Comparison of ENCODE assay signal across 17 mouse cellular contexts in genomic region chr2:3168719-3169402, GRCm38 (mm10). TPM values are rescaled to one million over a fixed set of nuclear protein-coding genes. Genes with fewer than 3 reads are reported as not detected.
DNase-seq lines count a peak whose midpoint lies in the region; ATAC-seq lines count a peak whose summit lies in the region.
"Had no signal": no experiment of that assay in that cellular context is flagged by ENCODE, and none has a peak within 500 bp of the region (broad histone marks: within the 10 kb centered on the region; RNA-seq: fewer than 3 reads in every experiment).

No protein-coding gene starts in this region.

- 0 out of 2 replicates have a peak, but pooled peaks have one; percentile 40 for ATAC-seq in forebrain, embryonic 11.5 days (replicated peaks; ENCODE audit: low FRiP score)
- peak; percentile 80 for ATAC-seq in neural tube, embryonic 13.5 days (ENCODE audit: low read depth)
- ATAC-seq in midbrain, embryonic 13.5 days, result peak; percentile 85
- no peak for ATAC-seq in megakaryocyte, adult 5-6 weeks (ENCODE audit: poor library complexity, severe bottlenecking)
- no peak for ATAC-seq in intestine, embryonic 16.5 days
- no peak for ATAC-seq in megakaryocyte-erythroid progenitor cell, adult 5-6 weeks (replicated peaks; ENCODE audit: low FRiP score, low TSS enrichment, poor library complexity, severe bottlenecking)

- H3K36me3 ChIP-seq in forebrain, embryonic 11.5 days (ENCODE audit: control insufficient read depth, insufficient read depth, low read length), result no peaks in the 10 kb centered on the region
- H3K36me3 ChIP-seq in forebrain, embryonic 10.5 days (replicated peaks), result no peaks in the 10 kb centered on the region
- no peaks in the 10 kb centered on the region for H3K36me3 ChIP-seq in neural tube, embryonic 13.5 days
- no peaks in the 10 kb centered on the region for H3K36me3 ChIP-seq in midbrain, embryonic 13.5 days
- H3K36me3 ChIP-seq in intestine, embryonic 16.5 days (ENCODE audit: control insufficient read depth, insufficient read depth, low read length), result no peaks in the 10 kb centered on the region
- H3K36me3 ChIP-seq: heart, embryonic 13.5 days; liver, embryonic 15.5 days had no signal

- no peaks in the 10 kb centered on the region for H3K4me1 ChIP-seq in forebrain, embryonic 11.5 days (replicated peaks; ENCODE audit: control insufficient read depth, insufficient read depth, low read length)
- H3K4me1 ChIP-seq in forebrain, embryonic 10.5 days, result peaks cover 4% of the 10 kb centered on the region; the same call in 1 of the 2 replicates
- H3K4me1 ChIP-seq in neural tube, embryonic 13.5 days (replicated peaks), result peaks cover 44% of the 10 kb centered on the region
- H3K4me1 ChIP-seq in midbrain, embryonic 13.5 days (replicated peaks), result peaks cover 49% of the 10 kb centered on the region
- H3K4me1 ChIP-seq in intestine, embryonic 16.5 days (ENCODE audit: control insufficient read depth, insufficient read depth, low read length), result peaks cover 24% of the 10 kb centered on the region
- H3K4me1 ChIP-seq: liver, embryonic 15.5 days had no signal

- 78% methylated on average over 14 of the region's 14 CpGs for WGBS in forebrain, embryonic 11.5 days
- WGBS in forebrain, embryonic 10.5 days, result 90% methylated on average over 14 of the region's 14 CpGs
- WGBS in neural tube, embryonic 13.5 days, result 67% methylated on average over 14 of the region's 14 CpGs
- WGBS in midbrain, embryonic 13.5 days, result 65% methylated on average over 14 of the region's 14 CpGs
- 75% methylated on average over 14 of the region's 14 CpGs for WGBS in intestine, embryonic 16.5 days

- no peak overlapping the region for H3K9ac ChIP-seq in forebrain, embryonic 11.5 days (ENCODE audit: low read length)
- H3K9ac ChIP-seq in neural tube, embryonic 13.5 days, result 0 out of 2 replicates have a peak overlapping the region, but pooled peaks have one; percentile 6
- 0 out of 2 replicates have a peak overlapping the region, but pooled peaks have one; percentile 32 for H3K9ac ChIP-seq in midbrain, embryonic 13.5 days (replicated peaks)
- no peak overlapping the region for H3K9ac ChIP-seq in intestine, embryonic 16.5 days (ENCODE audit: low read depth, low read length)
- H3K9ac ChIP-seq: liver, embryonic 15.5 days had no signal

- H3K4me3 ChIP-seq in forebrain, embryonic 11.5 days (ENCODE audit: low read depth, low read length), result no peak overlapping the region
- H3K4me3 ChIP-seq in forebrain, embryonic 10.5 days, result no peak overlapping the region
- no peak overlapping the region for H3K4me3 ChIP-seq in neural tube, embryonic 13.5 days
- no peak overlapping the region; the same call in 1 of the 2 replicates for H3K4me3 ChIP-seq in midbrain, embryonic 13.5 days (replicated peaks)
- H3K4me3 ChIP-seq in intestine, embryonic 16.5 days (ENCODE audit: low read length), result no peak overlapping the region
- H3K4me3 ChIP-seq: heart, embryonic 13.5 days; liver, embryonic 15.5 days had no signal

- no peaks in the 10 kb centered on the region for H3K9me3 ChIP-seq in forebrain, embryonic 11.5 days (ENCODE audit: control insufficient read depth, low read length)
- no peaks in the 10 kb centered on the region for H3K9me3 ChIP-seq in forebrain, embryonic 10.5 days
- H3K9me3 ChIP-seq in neural tube, embryonic 13.5 days, result no peaks in the 10 kb centered on the region
- no peaks in the 10 kb centered on the region for H3K9me3 ChIP-seq in midbrain, embryonic 13.5 days
- no peaks in the 10 kb centered on the region for H3K9me3 ChIP-seq in intestine, embryonic 16.5 days (ENCODE audit: control insufficient read depth, low read length)
- H3K9me3 ChIP-seq: heart, embryonic 13.5 days; liver, embryonic 15.5 days had no signal

- H3K27me3 ChIP-seq in forebrain, embryonic 11.5 days (ENCODE audit: control insufficient read depth, insufficient read depth, low read length), result no peaks in the 10 kb centered on the region
- H3K27me3 ChIP-seq in forebrain, embryonic 10.5 days (ENCODE audit: poor library complexity, severe bottlenecking), result no peaks in the 10 kb centered on the region
- H3K27me3 ChIP-seq in neural tube, embryonic 13.5 days, result no peaks in the 10 kb centered on the region
- no peaks in the 10 kb centered on the region for H3K27me3 ChIP-seq in midbrain, embryonic 13.5 days
- H3K27me3 ChIP-seq in intestine, embryonic 16.5 days (replicated peaks; ENCODE audit: control insufficient read depth, insufficient read depth, low read length), result no peaks in the 10 kb centered on the region
- H3K27me3 ChIP-seq: CH12.LX; heart, embryonic 13.5 days; liver, embryonic 15.5 days had no signal

- DNase-seq in forebrain, embryonic 11.5 days (ENCODE audit: low spot score), result no peak
- no peak for DNase-seq in forebrain, embryonic 10.5 days (ENCODE audit: extremely low spot score, low spot score)
- no peak for DNase-seq in neural tube, embryonic 10.5 days (ENCODE audit: extremely low spot score, low spot score)
- DNase-seq: cerebellum, adult 8-10 months; embryo, embryonic 11 days; kidney, adult 2 months; kidney, postnatal 36 days; thymus, postnatal 14 days had no signal

- H3K27ac ChIP-seq in forebrain, embryonic 11.5 days (ENCODE audit: low read depth, low read length), result no peak overlapping the region
- no peak overlapping the region for H3K27ac ChIP-seq in forebrain, embryonic 10.5 days
- H3K27ac ChIP-seq in neural tube, embryonic 13.5 days (replicated peaks), result peak overlapping the region; percentile 61
- H3K27ac ChIP-seq in midbrain, embryonic 13.5 days, result peak overlapping the region; percentile 83
- H3K27ac ChIP-seq in intestine, embryonic 16.5 days (ENCODE audit: low read length), result no peak overlapping the region
- H3K27ac ChIP-seq: heart, embryonic 13.5 days; liver, embryonic 15.5 days; stomach, postnatal 0 days had no signal

- H3K4me2 ChIP-seq in forebrain, embryonic 11.5 days (ENCODE audit: low read depth, low read length, severe bottlenecking), result no peak overlapping the region
- peak overlapping the region; percentile 20 for H3K4me2 ChIP-seq in neural tube, embryonic 13.5 days
- peak overlapping the region; percentile 37 for H3K4me2 ChIP-seq in midbrain, embryonic 13.5 days (replicated peaks)
- no peak overlapping the region for H3K4me2 ChIP-seq in intestine, embryonic 16.5 days (ENCODE audit: low read depth, low read length)
- H3K4me2 ChIP-seq: heart, embryonic 13.5 days; liver, embryonic 15.5 days had no signal

RNA-seq across cellular contexts. Expression of gene Fam171a1, which starts 54.8 kb away (rescaled TPM):
- 34.7 and 35.9 TPM in 2 replicates for polyA plus RNA-seq in forebrain, embryonic 11.5 days (2014; fragmentation: Nextera tagmentation; extraction: Ambion mirVana)
- 32.6 and 34.3 TPM in 2 replicates for polyA plus RNA-seq in forebrain, embryonic 10.5 days (2016; fragmentation: Nextera tagmentation; extraction: Ambion mirVana)
- polyA plus RNA-seq in neural tube, embryonic 13.5 days (2015; fragmentation: Nextera tagmentation; extraction: Ambion mirVana), result 54.2 and 55.4 TPM in 2 replicates
- polyA plus RNA-seq in midbrain, embryonic 13.5 days (2015; fragmentation: Nextera tagmentation; extraction: Ambion mirVana), result 44.2 and 47.9 TPM in 2 replicates
- total RNA-seq in megakaryocyte, adult 5-6 weeks (2015), result 0.16 and 0.36 TPM in 2 replicates
- total RNA-seq in megakaryocyte, adult 5-6 weeks (2017), result 0.29 and 0.49 TPM in 2 replicates
- 19.4 and 21.3 TPM in 2 replicates for polyA plus RNA-seq in intestine, embryonic 16.5 days (2015; fragmentation: Nextera tagmentation; extraction: Ambion mirVana)
- 0.61 and 2.1 TPM in 2 replicates for total RNA-seq in megakaryocyte-erythroid progenitor cell, adult 5-6 weeks (2014; fragmentation: Nextera tagmentation)
- 4.3 and 5.4 TPM in 2 replicates for total RNA-seq in megakaryocyte-erythroid progenitor cell, adult 5-6 weeks (2017)

Comparison
In these comparisons a context has a peak if more than half of its experiments do, and no peak if none do; other contexts are left out.
1. ATAC-seq: peak in forebrain, embryonic 11.5 days (single experiment), neural tube, embryonic 13.5 days (single experiment) and midbrain, embryonic 13.5 days (single experiment); none in megakaryocyte, adult 5-6 weeks (single experiment), intestine, embryonic 16.5 days (single experiment) and megakaryocyte-erythroid progenitor cell, adult 5-6 weeks (single experiment).
2. H3K27ac ChIP-seq: peak in neural tube, embryonic 13.5 days (single experiment) and midbrain, embryonic 13.5 days (single experiment); none in forebrain, embryonic 11.5 days (single experiment), forebrain, embryonic 10.5 days (single experiment) and intestine, embryonic 16.5 days (single experiment).
3. H3K4me2 ChIP-seq: peak in neural tube, embryonic 13.5 days (single experiment) and midbrain, embryonic 13.5 days (single experiment); none in forebrain, embryonic 11.5 days (single experiment) and intestine, embryonic 16.5 days (single experiment).
4. H3K9ac ChIP-seq: peak in neural tube, embryonic 13.5 days (single experiment) and midbrain, embryonic 13.5 days (single experiment); none in forebrain, embryonic 11.5 days (single experiment) and intestine, embryonic 16.5 days (single experiment).